Mouse (Mus musculus): ENCODE data around the gene Nufip2.

Gene Nufip2

DNA sequence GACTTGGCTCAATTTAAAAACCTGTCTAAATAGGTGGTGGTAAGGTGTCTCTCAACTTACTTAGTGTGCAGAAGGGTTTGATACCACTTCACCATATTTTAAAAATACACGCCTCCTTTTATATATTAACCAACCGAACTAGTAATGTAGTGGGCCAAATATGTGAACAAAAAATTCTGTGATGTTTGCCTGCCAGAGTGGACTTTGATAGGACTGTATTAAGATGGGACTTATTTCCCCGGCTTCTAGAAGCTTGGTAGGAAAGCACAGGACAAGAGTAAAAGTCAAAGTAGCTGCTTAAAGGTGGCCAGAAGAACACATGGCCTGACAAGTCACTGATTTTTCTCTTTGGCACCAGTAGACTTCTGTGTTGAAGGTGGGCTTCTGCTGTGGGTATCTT lies 27.8 kb downstream of the Nufip2 start:
- WGBS, result 93% methylated on average over 3 of the region's 3 CpGs

DNA sequence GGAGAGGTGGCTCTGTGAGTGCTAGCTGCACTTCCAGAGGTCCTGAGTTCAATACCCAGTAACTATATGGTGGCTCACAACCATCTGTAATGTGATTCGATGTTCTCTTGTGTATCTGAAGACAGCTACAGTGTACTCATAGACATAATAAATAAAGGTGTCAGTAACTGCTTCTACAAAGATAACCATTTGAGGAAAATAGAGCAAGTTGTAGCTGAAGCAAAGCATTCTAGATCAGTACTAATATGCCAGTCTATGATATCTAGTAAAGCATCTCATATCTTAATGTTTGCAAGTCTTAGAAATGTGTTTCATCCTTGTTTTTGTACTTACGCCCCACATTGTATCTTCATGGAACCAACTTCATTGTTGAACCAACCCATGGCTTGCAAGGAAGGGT lies 33.1 kb downstream of the Nufip2 start:
- WGBS, result 96% methylated on average over 2 of the region's 2 CpGs

DNA sequence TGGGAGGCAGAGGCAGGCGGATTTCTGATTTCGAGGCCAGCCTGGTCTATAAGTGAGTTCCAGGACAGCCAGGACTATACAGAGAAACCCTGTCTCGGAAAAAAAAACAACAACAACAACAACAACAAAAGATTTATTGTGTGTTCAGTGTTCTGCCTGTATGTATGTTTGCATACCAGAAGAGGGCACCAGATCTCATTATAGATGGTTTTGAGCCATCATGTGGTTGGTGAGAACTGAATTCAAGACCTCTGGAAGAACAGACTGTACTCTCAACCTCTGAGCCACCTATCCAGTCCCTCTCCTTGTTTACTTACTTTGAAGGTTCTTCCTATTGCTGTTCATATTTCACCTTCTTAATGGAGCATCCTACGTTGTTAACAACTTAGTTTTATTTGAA lies 35.4 kb downstream of the Nufip2 start:
- WGBS, result 91% methylated on average over 4 of the region's 4 CpGs

DNA sequence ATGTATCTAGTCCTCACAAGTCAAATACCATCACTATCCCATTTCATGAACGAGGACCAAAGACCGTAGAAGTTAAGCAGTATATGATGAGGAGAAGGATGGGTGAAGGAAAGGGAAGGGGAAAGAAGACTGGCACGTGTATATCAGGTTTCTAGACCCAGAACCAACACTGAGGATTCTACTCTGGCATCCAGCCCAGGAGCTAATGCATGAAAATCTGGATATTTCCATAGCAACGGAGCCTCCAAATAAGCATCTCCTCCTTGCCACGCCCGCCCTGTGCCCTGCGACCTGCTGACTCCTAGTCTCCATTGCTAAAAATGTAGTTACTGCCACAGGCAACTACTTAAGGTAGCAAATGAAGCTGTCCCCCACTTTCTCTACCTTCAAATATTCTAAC lies 38.8 kb downstream of the Nufip2 start:
- WGBS, result 66% methylated on average over 7 of the region's 7 CpGs

DNA sequence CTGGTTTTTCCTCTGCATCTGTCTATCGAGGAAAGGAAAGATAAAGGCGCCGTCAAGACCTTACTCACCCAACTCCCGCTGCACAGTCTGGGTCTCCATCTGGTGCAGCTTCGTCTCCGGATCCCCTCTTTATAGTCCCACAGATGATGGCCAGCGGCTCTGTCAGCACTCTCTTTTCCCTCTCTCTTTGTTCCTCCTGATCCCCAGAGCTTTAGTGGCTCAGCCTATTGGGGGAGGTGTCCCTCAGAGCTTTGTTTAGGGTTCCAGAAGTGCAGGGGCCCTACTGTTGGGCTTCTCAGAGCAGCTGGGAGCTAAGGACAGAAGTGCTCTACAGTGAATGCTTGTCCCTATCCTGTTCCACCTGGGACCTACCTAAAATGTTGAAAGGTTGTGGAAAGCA lies 39.2 kb downstream of the Nufip2 start, which contains the start of gene Cryba1:
TSS of gene Cryba1 (minus strand) at position 101 of the 400 bp plus-strand sequence.
- WGBS, result 54% methylated on average over 7 of the region's 7 CpGs

DNA sequence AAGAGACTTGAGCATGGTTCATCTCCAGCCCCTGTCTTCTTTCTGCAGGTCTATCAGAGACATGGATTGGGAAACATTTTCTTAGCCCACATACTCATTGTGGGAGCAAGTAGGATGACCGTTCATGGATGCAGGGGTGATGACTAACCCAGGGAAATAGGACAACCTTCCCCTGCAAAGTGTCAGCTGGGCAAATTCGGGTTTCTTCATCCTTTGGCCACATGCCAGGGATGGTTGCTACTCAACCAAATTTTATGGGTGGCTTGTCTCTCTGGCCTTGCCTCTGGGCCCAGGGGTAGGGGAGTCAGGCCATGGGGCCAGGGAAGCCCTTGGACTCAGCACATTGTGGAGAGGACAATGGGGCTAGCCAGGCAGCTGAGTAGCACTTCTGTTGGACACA lies 42.6 kb downstream of the Nufip2 start:
- 58% methylated on average over 2 of the region's 2 CpGs for WGBS

DNA sequence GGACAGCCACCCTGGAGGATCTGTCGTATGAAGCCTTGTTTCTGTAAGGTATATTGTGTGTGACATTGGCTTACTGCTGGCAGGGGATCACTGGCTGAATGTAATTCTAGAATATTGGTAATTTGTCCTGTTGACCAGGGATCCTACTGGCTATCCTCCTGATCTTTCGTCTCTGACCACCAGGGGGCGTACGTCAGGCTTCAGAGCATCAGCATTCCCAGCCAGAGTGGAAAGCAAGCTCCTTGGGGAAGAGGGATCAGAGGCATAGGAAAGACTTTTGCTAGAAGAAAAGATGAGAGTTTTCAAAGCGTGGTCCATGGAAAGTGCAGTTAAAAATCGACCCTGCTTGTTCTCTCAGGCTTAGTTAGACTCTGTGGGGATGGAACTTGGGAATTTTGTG lies 51.3 kb downstream of the Nufip2 start:
- 7% methylated on average over 6 of the region's 6 CpGs for WGBS

DNA sequence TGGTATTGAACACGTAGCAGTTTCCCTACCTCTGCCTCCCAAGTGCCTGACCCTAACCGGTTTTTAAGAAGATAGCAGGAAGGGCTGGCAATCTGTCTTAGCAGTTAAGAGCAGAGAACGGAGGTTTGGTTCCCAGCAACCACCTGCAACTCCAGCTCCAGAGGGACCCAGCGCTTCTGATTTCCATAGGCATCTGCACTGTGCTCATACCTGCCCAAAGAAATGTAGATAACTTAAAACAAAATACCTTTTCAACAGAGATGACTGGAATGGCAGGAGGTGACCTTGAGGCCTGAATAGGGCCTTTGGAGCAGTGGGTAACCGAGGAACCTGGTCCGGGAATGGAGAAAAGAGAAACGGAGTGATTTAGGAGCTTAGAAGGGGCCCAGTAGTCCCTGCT lies 52.6 kb downstream of the Nufip2 start:
- 86% methylated on average over 7 of the region's 7 CpGs for WGBS

DNA sequence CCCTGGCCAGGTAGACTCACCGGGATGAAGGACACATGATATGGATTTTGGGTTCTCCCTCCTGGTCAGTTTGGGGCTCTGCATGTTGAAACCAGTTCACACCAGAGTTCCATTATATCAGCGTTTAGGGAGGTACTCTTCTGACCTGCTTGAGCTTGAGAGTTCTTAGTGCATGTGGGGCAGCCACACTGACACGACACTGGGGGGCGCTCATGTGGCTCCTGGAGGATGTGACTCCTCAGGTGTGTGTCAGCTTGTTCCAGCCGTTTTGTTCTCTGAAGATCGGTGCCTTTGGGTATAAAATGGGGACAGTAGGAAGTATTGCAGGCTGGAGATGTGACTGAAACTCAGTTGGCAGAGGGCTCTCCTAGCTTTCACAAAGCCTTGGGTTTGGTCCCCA lies 58.0 kb downstream of the Nufip2 start:
- 29% methylated on average over 6 of the region's 6 CpGs for WGBS

DNA sequence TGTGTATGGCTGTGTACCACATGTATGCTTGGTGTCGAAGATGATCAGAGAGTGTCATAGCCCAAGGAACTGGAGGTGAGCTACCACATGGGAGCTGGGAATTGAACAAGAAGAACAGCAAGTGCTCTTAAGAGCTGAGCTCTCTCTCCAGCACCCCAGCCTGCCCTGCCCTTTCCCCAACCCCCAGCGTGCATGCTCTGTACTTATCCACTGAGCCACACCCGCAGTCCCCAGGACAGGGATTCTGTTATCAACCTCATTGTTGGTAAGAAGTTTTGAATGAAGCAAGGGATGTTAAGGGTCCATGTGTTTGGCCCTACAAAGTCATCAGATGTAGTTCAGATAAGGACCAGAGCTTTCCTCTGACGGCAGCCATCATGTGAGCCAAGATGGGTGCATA lies 60.7 kb downstream of the Nufip2 start:
- WGBS, result 96% methylated on average over 4 of the region's 4 CpGs

DNA sequence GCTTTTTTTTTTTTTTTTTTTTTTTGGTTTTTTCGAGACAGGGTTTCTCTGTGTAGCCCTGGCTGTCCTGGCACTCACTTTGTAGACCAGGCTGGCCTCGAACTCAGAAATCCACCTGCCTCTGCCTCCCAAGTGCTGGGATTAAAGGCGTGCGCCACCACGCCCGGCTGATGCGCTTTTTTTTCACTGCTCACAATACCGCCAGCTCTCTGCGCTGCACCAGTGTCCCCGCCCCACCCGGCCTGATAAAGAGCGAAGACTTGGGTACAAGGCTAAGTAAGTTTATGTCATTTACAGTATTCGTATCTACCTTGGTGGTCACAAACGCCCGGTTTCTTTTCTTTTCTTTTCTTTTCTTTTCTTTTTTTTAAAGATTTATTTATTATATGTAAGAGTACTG lies 61.1 kb downstream of the Nufip2 start:
- 97% methylated on average over 14 of the region's 15 CpGs for WGBS

DNA sequence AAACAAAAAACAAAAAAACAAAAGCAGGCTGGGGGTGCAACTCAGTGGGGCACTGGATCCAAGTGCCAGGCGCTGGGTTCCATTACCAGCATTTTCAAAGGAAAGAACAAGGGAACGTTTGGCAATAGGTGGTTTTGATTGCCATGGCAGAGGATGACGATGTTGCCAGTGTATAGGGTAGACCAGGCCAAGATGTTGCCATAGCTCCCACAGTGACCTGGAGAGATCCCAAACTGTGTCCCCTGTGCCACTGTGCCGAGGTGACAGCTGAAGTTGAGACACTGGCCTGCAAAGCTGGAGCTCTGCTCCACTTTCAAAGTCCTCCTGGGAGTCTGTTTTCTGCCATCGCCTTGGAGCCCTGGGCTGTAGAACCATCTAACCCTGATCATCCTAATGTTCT lies 63.0 kb downstream of the Nufip2 start:
- WGBS, result 77% methylated on average over 5 of the region's 5 CpGs

DNA sequence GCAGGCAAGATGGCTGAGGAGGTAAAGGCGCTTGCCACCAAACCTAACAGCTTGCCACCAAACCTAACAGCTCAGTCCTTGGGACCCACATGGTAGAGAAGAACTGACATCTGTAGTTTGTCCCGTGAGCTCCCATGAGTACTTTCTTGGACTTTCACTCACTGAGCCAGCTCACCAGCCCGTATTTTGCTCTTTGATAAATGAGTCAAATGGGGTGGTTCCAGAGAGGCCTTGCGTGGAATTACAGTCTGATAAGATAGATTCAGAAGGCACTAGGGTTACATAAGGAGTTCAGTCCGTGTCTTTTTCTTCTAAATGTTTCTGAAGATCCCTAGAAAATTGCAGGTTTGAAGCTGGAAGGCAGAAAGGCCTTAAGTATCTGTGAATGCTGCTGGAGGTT lies 66.6 kb downstream of the Nufip2 start:
- 91% methylated on average over 5 of the region's 5 CpGs for WGBS

DNA sequence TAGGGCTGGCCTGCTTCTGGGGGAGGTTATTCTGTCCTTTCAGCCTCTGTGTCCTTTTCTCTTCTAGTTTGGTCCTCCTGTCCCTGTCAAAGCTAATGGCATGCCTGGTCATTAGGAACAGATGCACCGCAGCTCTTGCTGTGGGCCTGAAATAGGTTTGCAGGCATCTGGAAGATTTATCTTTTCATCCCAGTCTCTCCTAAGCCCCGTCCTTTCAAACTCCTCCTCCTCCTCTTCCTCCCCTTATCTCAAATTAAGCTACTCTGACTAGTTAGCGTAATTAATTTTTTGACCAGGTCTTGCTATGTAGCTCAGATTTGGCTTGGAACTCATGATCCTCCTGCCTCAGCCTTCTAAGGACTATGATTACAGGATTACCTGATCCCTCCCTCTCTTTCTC lies 67.5 kb downstream of the Nufip2 start:
- WGBS, result 89% methylated on average over 3 of the region's 3 CpGs

DNA sequence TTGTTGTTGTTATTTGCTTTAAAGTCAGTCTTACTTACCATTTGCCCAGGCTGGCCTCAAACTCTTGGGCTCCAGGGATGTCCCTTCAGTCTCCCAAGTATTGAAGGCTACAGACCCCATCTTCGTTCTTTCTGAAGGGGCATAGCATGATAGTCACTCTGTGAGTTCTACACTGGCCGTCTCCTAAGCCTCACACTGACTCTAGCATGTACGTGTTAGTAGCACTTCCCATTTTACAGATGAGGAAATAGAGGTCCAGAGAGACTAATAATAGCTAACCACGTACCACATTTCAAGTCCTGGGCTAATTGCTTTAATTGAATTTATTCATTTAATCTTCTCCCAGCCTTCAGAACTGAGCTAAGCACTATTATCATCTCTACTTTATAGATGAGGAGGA lies 74.1 kb downstream of the Nufip2 start:
- 85% methylated on average over 4 of the region's 4 CpGs for WGBS

DNA sequence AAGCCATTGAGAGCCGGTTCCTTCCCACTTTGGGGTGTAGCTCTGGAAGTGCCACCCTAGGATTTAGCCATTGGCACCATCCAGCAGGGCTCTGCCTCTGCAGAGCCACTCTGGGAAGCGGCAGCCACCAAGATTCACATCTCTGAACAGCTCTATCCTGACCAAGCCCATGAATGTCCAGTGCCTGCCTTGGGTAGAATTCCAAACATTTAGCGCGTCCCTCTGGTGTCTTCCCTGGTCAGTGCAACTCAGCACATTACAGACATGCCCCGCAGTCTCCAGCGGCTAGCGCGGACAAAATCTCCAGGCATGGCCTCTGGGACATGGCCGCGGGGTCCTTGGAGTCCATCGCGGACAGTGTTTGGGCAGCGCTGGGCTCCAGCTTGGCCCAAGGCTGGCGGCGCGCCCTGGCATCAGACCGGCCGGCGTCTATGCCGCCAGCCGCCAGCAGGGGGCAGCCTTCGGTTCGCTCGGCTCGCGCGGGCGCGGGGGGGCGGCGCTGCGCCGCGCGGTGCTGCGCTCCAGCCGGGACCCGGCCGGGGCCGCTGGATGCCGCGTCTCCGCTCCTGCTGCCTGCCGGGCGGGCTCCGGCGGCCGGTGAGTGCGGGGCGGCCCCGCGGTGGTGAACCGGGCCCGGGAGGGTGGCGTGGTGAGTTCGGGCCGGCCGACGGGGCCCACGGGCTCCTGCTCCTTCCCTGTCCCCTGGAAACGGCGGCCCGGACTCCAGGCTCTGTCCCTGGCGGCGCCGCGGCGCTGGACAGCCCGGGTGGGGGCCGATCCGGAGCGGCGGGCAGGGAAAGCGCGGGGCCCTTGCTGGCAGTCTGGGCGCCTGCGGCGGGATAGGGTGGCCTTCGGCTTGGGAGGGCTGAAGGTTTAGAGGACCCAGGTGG lies 77.1 kb downstream of the Nufip2 start, which contains the start of gene Myo18a:
TSS of gene Myo18a (plus strand) at position 464 of the 890 bp plus-strand sequence.
- WGBS, result 1% methylated on average over 79 of the region's 79 CpGs

DNA sequence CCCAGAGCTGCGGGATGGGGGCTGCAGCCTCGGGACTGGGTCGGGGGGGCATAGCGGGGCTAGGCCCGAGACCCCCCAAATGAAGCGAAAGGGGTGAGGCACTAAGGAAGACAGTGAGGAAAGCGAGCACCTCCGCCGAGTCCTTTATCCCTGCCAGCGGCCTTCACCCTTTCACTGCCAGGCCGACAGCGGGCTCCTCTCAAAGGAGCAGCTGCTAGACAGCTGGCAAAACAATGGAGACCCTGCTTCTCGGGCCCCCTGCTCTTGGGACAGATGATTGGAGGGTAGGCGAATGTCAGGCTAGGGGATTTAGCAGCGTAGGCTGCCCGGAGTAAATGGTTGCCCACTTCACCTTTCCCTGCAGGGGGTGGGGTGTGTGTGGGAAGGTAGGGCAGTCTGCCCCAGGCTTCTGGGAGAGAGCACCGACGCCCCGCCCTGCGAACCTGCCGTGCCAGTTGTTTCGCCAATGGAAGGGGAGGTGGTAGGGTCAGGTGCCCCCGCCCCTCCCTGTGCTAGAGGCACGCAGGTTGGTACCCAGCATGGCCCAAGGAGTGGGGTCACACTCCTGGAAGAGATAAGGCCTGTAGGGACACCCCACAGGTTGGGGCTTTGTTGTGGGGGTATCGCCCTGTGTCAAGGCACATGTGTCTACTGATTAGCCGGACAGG lies 77.9 kb downstream of the Nufip2 start:
- 2% methylated on average over 26 of the region's 26 CpGs for WGBS

DNA sequence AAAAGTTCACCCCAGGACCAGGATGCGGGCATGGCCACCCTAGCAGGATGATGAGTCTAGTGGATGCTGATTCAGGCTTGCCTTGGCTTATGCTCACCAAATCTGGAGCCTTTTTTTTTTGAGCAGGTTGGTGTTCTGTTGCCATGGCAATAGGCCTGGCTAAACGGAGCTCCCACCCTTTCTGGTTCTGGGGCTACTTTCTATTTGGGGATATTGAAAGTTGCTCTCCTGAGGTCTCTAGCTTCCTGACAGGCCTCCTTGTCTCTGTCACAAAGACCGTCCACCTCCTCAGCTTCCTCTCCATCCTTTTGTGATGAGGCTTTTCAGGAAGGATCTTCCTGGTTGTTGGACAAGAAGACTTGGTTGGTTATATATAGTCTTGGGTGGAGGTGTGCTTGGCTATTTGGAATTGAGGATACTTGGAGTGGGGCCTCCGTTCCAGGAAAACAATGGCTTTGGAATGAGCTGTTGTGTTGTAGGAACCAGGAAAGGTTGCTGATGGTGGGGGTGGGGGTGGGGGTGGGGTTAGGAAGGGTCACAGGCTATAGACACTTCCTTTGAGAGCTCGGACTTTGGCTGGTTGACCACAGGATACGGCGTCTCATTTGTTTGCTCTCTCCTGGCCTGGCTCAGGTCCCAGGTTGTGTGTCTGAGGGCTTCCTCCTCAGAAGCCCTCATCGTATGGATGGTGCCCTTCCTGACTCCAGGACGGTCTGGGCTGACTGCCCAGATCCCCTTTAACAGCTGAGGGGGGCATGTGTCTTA lies 78.9 kb downstream of the Nufip2 start:
- WGBS, result 12% methylated on average over 9 of the region's 9 CpGs

DNA sequence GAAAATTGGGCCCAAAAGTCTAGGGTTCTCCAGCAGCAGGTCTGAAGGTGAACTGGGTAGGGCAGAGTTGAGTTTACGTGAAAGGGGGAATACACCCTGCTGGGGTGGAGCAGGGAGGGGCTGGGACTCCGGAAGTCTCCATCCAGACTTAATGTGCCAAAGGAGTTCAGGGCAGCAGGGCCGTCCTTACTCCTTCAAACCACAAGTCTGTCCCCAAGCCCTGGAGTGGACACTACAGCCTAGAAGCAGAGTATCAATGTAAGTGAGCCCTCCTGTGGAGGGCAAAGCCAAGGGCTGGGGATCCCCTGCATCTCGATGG lies 79.5 kb downstream of the Nufip2 start:
- 25% methylated on average over 4 of the region's 4 CpGs for WGBS

DNA sequence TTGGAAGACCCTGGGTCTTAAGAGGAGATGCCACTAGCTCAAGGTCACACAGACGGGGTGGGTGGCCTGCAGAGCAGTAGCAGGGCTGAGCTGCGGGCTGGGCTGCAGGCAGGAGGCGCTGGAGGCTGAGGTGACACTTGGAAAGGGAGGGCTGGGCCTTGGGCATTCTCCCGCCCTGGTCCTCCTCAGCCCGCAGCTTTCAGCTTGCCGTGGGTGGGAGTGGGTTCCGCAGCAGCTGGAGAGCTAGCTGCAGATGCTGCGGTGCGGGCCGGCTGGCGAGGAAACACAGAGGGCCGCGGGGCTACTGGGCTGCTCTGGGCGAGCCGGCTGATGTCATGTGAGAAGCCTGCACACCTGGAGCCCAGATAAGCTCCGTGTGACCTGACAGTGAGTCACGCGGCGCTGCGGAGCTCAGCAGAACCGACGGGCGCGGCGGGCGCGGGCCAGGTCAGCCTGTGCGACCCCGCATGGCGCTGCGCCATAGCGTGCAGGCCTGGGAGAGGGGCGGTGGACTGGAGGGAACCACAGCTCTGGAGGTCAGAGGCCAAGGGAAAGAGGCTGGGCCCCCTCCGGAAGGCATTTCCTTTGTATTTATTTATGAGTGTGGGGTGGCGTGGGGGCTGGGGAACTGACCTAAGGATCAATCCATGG lies 80.5 kb downstream of the Nufip2 start:
- 7% methylated on average over 35 of the region's 35 CpGs for WGBS

DNA sequence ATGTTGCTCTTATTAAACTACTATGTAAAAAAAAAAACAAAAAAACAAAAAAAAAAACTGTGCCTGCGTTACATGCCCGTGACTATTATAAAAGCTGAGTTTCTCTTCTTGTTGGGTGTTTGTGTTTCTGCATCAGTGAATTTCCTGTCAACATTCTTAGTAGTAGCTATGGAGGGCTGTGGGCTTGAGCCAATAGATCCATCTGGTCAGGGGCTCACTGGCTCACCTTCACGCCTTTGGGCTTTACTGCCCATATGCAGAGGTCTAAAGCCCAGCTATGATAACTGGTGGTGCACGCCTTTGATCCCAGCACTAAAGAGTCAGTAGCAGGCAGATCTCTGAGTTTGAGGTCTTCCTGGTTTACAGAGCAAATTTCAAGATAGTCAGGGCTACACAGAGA lies 83.5 kb downstream of the Nufip2 start:
- 78% methylated on average over 4 of the region's 4 CpGs for WGBS

DNA sequence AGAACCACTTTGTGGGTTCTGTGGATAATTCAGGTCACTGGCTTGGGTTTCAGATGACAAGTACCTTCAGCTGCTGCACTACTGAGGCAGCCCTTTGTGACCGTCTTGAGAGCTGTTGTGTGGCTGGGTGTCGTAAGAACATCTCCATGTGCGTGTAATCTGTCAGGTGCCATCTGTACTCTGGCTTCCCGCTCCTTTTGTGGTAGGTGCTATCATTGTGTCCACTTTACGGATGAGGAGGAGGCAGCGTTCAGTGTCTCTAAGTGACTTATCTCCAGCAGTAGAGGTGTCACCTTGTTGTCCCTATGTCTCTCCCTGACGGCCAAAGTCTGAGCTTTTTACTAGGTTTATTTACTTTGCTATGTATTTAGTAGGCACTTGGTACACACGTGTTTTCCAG lies 84.4 kb downstream of the Nufip2 start:
- WGBS, result 73% methylated on average over 8 of the region's 8 CpGs

Data from cerebral cortex, adult 2 months (tissue).